Mouse (Mus musculus): Measurements from ENCODE around the gene BC067074.
A peak's percentile ranks its signal among the peaks of the same experiment; 100 is the strongest.
"Not testable (repeated sequence)": the region's sequence is repeated elsewhere in the genome, so short reads cannot be mapped to it uniquely, and the experiment has no call there.

BC067074 gene

DNA sequence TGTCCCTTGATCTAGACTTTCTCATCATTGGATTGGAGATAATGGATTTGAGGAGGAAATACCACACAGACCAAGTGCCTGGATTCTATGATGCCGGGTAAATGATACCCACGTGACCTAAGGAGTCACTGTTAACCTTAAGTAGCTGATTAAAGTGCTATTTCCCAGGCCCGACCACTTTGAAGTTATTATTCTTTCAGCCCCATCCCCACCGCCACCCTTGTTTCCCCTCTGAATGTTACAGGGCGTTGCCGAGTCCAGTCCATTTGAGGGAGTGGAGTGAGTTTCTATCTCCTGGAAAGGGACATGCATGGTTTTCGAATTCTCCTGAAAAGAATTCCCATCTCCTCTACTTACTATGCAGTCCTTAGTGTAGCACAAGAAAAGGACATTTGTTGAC is 84.7 kb downstream of the BC067074 start:
- DNase-seq (ENCODE audit: low spot score in 2 of 2): no peak

DNA sequence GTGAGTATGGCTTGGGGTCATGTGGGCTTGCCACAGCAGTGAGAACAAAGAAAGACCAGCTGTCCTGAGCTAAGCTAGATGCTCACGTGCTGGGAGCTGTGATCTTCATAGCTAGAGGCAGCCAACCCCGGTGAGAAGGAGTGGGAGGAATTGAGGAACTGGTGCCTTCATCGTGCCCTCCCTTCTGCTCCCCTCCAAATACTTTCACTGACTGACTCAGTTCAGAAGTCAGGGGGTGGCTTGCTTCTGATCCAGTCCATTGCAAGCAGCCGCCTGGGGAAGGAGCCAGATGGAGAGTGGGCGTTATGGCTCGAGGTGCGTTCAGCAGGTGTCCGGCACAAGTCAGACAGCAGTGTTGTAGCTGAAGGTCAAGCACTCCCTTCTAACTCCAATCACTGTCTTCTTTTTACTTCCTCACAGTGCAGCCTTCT is 86.0 kb downstream of the BC067074 start:
- no peak for DNase-seq (ENCODE audit: low spot score in 2 of 2)

DNA sequence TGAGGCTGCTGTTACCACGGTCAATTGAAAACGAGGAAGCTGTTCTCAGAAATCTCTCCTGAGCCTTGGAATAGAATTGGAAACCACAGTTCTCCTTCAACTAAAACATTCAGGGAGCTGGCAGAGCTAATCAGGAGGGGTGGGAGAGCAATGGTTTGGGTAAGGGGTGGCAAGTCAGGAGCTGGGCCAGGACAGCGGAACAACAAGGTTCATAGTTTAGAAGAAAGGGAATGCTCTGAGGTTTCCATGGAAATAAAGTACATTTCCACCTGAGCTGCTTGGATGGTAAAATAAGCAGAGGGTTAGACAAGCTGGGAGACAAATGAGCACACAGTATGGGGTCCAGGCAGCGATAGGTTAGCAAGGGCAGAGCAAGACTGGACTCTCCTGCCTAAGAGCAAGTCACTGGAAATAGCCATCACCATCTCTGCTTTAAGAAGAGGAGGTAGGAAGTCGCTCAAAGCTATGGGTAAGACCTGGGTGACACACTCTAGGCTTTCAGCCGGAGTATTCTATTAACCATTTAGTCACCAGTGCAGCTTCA is 86.9 kb downstream of the BC067074 start:
- no peak for DNase-seq (ENCODE audit: low spot score in 2 of 2)

DNA sequence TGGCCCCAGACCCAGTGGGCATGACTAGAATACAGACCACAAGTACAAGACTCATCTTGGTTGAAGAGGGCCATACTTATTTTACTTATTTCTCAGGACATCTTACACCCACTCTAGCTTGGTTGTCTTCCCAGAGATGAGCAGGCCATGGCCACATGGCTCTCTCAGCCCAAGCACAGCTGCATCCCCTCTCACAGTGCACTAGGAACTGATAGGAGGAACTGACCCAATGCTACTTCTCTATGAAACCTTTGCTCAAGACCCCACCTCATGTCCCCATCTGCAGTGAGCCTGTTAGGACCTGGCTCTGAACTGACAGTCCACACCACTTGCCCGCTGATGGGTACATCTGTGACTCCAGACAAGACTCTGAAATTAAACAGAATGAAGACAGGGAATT is 88.8 kb downstream of the BC067074 start:
- DNase-seq (ENCODE audit: low spot score in 2 of 2): peak in 1 of 2 experiments; percentile 37

DNA sequence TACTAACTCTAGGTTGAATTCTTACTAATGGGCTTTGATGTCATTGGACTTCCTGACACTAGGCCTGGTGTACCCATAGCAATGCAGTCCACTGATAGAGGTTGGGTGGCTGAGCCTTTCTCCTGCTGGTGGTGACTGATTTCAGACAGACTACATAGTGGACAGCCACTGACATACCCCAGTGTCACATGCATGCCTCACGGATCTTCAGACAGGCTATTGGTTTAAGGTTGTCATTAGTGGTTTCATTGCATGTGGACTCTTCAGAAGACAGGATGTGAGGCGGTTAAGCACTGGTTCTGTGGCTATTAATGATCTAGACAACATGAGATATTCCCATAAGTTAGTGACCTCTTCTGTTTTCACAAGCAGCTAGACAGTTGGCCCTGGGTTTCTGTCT is 89.2 kb downstream of the BC067074 start:
- DNase-seq (ENCODE audit: low spot score in 2 of 2): no peak

DNA sequence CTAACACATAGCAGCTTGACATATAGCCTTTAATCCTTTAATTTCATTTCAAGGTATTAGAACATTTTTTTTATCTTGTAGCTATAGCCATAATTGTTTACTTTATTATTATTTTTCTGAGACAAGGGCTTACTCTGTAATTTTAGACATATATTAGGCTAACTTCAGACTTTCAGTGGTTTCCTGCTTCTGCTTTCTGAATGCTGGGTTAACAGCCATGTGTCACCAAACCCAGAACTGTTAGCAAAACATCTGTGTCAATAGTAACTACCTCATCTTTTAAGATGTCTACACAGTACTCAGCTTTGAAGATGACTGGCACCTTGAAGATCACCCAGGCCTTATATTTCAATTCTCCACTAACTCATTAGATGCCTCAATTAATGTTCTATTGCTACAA is 89.8 kb downstream of the BC067074 start:
- DNase-seq (ENCODE audit: low spot score in 2 of 2): not testable (repeated sequence)

DNA sequence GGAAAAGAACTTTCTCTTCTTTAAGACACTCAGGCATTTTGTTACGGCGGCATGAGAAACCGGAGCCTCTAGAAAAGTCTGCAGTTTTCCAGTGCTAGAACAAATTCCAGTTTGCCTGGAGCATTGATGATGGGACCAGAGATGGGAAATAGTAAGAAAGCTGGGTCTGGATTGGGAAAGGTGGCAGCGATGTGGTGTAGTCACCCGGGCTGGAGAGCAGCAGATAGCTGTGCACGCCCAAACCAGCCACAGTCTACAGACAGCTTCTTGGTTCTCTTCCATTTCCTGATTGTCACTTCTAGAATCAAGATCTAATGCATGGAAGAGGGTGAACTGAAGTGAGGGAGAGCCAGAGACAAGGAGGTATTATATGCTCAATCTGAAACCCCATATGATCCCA is 100.4 kb downstream of the BC067074 start:
- DNase-seq (ENCODE audit: low spot score in 2 of 2): no peak

DNA sequence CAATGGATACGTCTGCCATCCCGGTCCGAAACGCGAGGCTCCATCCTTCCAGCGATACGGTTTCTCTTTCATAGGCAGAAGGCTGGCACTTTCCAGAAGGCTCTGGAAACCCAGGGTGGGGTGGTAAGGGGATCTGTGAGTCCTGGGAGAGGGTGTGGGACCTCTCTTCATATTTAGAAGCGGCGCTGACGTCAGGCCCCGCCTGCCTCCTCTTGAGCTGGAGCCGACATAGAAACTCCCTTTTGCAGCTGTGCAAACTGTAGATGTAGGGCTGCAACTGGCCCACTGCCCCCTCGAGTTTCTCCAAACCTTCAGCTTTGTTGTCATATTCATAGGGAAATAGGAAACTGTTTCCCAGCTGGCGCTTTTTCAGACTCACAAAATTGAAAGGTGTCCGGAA is 101.6 kb downstream of the BC067074 start:
- peak in 1 of 2 experiments; percentile 38 for DNase-seq (ENCODE audit: low spot score in 2 of 2)

DNA sequence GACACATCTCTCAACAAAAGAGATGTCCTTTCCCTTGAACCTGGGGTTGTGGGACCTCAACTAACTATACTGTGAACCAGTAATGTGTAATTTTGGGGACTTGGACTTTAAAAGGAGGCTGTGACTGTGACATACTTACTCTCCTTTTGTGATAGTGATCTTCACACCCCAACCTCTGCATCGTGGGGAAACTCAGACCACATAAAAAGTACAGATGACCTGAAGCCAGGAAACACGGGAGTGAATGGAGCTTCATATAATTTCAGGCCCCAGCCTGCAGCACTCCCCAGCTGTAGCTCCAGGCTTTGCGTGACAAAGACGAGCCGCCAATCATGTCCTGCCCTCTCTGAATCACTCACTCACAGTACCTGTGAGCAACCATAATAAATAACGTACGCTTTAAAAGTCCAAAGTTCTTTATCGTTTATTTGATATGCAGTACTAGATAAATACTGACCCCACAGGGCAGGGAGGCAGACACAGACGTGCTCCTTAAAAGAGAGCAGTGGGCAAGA is 104.1 kb downstream of the BC067074 start:
- no peak for DNase-seq (ENCODE audit: low spot score in 2 of 2)

DNA sequence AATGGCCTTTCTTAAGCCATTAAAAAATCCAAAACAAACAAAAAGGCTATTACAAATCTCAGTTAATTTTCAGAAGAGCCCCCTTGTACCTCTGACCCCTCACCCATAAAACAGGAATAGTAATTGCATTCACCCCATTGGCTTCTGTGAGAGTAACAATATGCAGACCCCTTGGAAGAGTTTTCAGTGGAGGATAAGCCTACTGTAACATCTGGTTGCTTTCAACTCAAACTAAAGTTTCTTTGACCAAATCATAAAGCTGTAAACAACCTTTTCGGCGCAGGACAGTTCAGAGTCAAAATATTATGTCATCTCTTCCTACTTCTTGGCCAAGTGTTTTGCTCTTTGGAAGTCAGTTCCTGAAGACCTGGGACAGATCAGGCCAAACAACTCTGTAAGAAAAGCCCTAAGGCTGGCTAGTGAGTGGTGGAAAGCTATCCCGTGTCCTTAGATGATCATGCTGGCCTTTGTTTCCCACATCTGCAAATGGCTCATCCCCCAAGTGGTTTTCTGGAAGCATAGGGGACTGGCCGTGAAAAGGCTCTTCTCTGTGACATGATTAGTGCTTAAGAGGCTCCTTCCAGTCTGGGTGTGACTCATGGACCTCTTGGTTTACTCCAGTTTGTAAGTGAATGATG is 108.5 kb downstream of the BC067074 start:
- no peak for DNase-seq (ENCODE audit: low spot score in 2 of 2)

DNA sequence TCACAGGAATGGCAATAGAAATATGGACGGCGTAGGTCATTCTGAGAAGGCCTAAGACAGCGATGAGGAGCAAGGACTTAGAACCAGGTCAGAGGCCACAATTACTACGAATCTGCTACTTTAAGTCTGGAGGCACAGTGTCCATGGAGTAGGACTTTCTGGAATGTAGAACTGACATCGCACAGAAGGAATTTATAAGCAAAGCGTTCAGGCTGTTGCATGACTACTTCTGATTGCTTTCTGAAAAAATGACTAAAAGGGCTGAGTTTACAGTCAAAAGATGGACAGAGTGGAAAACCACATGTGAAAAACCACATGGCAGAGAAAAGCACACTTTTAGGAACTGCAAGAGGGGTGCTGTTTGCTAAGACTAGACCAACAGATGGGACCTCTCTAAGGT is 110.7 kb downstream of the BC067074 start:
- no peak for DNase-seq (ENCODE audit: low spot score in 2 of 2)

DNA sequence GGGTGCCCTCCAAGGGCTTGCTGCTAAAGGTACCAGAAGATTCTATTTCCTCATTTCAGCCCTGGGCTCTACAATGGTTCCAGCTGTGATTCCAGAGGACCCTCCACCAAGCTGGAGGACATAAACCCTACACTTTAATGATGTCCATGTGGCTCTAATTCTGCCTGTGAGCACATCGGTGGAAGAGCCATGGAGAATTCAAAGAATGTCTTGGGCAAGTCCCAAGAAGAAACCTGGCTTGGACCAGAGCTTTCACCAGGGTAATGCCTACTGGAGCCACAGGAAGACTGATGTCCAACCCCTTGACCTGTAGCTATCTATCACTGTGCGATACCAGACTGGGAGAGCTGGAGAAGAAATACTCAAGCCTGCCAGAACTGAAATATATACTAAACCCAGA is 111.2 kb downstream of the BC067074 start:
- no peak for DNase-seq (ENCODE audit: low spot score in 2 of 2)

DNA sequence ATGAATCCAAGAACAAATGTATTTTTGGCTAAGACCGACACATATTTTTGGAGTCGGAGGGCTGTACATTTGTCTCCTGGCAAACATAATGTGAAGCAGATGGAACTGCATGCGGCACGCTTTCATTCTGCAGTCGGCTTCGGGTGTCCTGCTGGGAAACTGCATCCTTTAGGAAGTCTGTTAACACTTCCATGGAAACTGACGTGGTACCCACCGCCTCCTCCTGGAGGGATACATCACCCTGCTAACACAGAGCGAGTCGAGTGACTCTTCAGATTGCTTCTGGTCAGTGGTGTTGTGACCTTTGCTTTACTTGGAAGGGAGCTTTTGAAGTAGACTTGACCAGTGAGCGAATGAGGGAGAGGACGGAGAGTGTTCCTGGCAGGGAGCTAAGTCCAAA is 117.0 kb downstream of the BC067074 start:
- peak; percentile 81 to 90 for DNase-seq (ENCODE audit: low spot score in 2 of 2)

DNA sequence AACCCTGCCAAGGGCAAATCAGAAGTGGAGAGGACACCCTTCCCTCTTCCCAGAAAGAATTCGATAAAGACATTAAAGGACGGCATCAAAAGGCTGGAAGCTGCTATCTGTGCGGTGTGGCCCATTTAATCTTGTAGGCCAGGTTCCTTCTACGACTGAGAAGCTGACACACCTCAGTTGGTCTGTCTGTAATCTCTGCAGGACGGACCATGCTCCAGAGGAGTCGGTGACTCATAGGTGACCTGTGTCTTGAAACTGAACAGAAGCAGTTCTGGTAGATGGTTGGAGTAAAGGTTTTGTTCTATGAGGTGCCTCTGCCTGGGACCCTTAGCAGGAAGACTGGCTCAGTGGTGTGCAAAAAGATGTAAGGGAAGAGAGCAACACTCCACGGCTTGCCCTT is 122.6 kb downstream of the BC067074 start:
- no peak for DNase-seq (ENCODE audit: low spot score in 2 of 2)

DNA sequence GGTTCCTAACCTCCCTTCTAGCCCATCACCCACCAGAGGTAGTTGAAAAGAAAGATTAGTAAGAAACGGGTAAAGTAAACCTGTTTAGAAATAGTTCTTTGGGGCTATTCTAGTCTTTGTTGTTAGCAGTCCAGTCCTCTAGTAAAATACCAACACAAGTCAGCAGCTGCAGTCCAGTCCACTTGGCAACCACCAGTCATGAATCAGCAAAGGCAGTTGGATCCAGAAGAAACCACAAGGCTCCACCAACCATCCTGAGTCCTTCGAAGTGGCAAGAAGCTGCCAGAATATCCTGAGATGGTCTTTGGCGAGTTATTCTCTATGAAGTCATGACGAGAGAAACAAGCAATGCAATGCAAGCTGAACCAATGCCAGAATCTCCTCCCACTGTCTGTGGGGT is 124.0 kb downstream of the BC067074 start:
- no peak for DNase-seq (ENCODE audit: low spot score in 2 of 2)

DNA sequence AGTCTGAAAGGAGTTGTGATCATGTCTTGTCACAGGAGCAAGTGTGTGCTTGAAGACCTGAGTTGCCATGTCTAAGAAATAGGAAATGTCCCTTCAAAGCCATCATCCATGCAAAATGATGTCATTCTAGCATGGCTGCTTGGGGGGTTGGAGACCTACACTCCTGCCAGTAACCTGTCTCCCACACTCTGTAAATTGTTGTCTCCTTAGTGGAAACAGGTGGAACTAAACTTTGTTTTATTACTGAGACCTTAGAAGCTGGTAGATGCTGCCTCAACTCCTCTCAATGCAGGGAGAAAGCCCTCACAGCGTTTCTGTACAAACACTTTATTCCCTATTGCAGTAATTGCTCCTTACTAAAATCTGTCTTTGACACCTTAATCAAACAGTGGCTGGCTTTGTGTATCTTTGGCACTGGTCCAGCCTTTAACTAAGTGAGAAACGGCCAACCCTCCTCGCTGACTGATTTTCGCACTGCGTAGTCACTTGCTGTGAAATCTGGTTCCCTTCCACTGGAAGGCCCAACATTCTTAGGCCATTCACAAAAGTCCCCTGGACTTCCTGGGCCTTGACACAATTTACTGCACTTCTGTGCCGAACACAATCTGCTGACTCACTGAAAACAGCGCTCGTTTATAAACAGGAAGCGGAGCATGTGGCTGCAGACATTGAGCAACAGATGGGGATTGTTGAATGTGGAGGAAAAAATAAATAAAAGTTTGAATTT is 125.0 kb downstream of the BC067074 start:
- peak; percentile 51 to 62 for DNase-seq (ENCODE audit: low spot score in 2 of 2)

DNA sequence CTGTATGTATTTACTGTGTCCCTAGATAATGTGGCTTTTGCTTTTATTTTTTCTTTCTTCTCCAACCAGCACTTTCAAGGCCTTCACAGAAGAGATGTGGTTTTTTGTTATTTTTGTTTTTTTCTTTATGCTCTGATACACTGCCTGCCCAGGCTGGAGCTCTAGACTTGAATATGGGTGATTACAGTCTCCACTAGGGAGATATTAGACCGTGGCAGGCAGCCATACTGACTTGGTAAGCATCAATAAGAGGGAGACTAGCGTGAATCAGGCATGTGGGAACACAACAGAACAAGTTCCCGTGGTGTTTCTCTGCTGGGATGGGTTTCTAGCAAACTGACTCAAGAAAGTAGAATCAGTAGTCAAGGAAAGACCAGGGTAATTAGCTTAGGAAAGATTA is 125.7 kb downstream of the BC067074 start:
- no peak for DNase-seq (ENCODE audit: low spot score in 2 of 2)

DNA sequence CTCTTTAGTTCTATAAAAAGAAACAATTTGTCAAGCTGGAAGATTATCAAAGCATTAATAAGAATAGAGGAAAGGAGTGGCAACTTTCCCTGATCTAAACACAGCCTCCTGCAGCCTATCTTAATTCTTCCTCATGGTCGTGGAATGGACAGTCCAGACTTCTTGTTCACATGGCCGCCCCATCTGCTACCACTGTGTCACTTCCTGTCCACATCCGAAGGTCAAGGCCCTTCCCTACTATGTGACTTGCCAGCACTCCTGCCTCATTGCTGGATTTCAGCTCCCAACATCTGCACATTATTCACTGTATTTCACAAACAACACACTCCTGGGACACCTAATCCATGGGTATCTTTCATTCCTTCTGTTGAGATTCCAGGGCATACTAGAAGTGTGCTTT is 128.5 kb downstream of the BC067074 start:
- no peak for DNase-seq (ENCODE audit: low spot score in 2 of 2)

DNA sequence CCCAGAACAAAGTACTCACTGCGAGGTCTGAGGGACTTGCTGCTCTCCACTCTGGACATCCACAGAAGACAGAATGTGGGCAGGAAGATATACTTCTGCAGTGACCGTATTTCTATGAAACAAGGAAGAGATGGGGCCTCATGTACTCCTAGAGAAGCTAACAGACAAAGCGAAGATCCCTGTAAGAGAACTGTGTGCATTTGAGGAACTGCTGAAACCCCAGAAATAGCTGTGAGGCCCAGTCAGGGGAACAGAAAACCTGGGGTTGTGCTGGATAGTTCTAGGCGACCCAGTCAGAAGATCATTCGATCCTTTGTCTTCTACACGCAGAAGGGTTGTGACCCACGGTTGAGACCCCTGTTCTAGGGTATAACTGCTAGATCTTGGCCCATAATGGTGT is 130.9 kb downstream of the BC067074 start:
- DNase-seq (ENCODE audit: low spot score in 2 of 2): no peak

DNA sequence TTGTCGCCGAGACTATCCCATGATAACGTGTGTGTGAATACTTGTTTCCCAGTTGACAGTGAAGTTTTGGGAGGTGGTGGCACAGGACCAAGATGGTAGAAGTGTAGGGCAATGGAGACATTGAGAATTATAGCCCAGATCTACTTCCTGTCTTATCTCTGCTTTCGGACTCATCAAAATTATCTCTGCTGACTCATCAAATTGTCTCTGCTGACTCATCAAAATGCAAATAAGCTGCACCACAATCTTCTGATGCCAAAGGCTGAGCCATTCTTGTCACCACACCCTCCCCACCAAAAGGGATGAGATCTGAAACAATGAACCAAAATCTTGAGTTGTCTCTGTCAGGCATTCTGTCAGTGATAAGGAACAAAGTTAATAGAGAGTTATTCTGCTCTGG is 132.9 kb downstream of the BC067074 start:
- DNase-seq (ENCODE audit: low spot score in 2 of 2): no peak

Data from right cerebral cortex, postnatal 10 days (tissue).